Mouse (Mus musculus): ENCODE data around the gene Spag8. TPM values are rescaled to one million over a fixed set of nuclear protein-coding genes. Genes with fewer than 3 reads are reported as not detected.

The Spag8 gene
- polyA plus RNA-seq (2015; fragmentation: Nextera tagmentation; extraction: Ambion mirVana), result 4.1 and 4.3 TPM in 2 replicates

- no peaks in the 10 kb centered on the region; the same call in 1 of the 2 replicates for H3K9me3 ChIP-seq (replicated peaks)
- H3K36me3 ChIP-seq, result peaks cover 17% of the 10 kb centered on the region
- peak within 1 kb of the TSS; percentile 51 for H3K4me2 ChIP-seq
- 15% methylated on average over 24 of the region's 24 CpGs for WGBS
- ATAC-seq (ENCODE audit: low FRiP score), result no peak
- H3K9ac ChIP-seq (replicated peaks), result no peak within 1 kb of the TSS
- H3K4me1 ChIP-seq, result peaks cover 25% of the 10 kb centered on the region
- no peaks in the 10 kb centered on the region for H3K27me3 ChIP-seq (replicated peaks)
- peak within 1 kb of the TSS; percentile 31 for H3K4me3 ChIP-seq (replicated peaks)
- 0 out of 2 replicates have a peak within 1 kb of the TSS, but pooled peaks have one; percentile 23 for H3K27ac ChIP-seq (replicated peaks)
Measured at GRCm38 (mm10) chr4:43653161-43654015, at the start of gene Spag8. TSS of gene Spag8 (minus strand) at chr4:43653594.

GRCm38 (mm10) chr4:43700707-43701106 is 47.3 kb upstream of the Spag8 start, which contains the start of gene Olfr70:
TSS of gene Olfr70 (minus strand) at chr4:43700807.
- Histone ChIP-seq H3K4me1 (no peaks in the 10 kb centered on the region), H3K4me3 (replicated peaks) (no peak within 1 kb of the TSS), H3K27me3 (replicated peaks) (no peaks in the 10 kb centered on the region), H3K9me3 (replicated peaks) (no peaks in the 10 kb centered on the region), H3K9ac (replicated peaks) (no peak within 1 kb of the TSS), H3K27ac (replicated peaks) (no peak within 1 kb of the TSS), H3K36me3 (no peaks in the 10 kb centered on the region), H3K4me2 (no peak within 1 kb of the TSS)
- ATAC-seq (ENCODE audit: low FRiP score), result no peak
- WGBS, result 88% methylated on average over 6 of the region's 6 CpGs

- no peak overlapping the region for H3K4me2 ChIP-seq
- no peak overlapping the region for H3K27ac ChIP-seq (replicated peaks)
- H3K27me3 ChIP-seq (replicated peaks), result no peaks in the 10 kb centered on the region
- H3K9ac ChIP-seq (replicated peaks), result no peak overlapping the region
- no peak for ATAC-seq (ENCODE audit: low FRiP score)
- H3K36me3 ChIP-seq, result peaks cover under 1% of the 10 kb centered on the region; the same call in 1 of the 2 replicates
- no peak overlapping the region for H3K4me3 ChIP-seq (replicated peaks)
- no peaks in the 10 kb centered on the region for H3K9me3 ChIP-seq (replicated peaks)
- no peaks in the 10 kb centered on the region for H3K4me1 ChIP-seq
- WGBS, result 72% methylated on average over 13 of the region's 13 CpGs
Measured at GRCm38 (mm10) chr4:43696561-43696960, 43.2 kb upstream of the Spag8 start.

- ATAC-seq (ENCODE audit: low FRiP score), result no peak; the same call in 1 of the 2 replicates
- Histone ChIP-seq H3K9me3 (replicated peaks) (no peaks in the 10 kb centered on the region), H3K27me3 (replicated peaks) (no peaks in the 10 kb centered on the region), H3K4me2 (no peak overlapping the region), H3K9ac (replicated peaks) (no peak overlapping the region), H3K4me1 (no peaks in the 10 kb centered on the region), H3K4me3 (replicated peaks) (no peak overlapping the region), H3K36me3 (peaks cover 7% of the 10 kb centered on the region), H3K27ac (replicated peaks) (no peak overlapping the region)
- WGBS, result 33% methylated on average over 9 of the region's 9 CpGs
Measured at GRCm38 (mm10) chr4:43695249-43695671, 41.9 kb upstream of the Spag8 start.

DNA sequence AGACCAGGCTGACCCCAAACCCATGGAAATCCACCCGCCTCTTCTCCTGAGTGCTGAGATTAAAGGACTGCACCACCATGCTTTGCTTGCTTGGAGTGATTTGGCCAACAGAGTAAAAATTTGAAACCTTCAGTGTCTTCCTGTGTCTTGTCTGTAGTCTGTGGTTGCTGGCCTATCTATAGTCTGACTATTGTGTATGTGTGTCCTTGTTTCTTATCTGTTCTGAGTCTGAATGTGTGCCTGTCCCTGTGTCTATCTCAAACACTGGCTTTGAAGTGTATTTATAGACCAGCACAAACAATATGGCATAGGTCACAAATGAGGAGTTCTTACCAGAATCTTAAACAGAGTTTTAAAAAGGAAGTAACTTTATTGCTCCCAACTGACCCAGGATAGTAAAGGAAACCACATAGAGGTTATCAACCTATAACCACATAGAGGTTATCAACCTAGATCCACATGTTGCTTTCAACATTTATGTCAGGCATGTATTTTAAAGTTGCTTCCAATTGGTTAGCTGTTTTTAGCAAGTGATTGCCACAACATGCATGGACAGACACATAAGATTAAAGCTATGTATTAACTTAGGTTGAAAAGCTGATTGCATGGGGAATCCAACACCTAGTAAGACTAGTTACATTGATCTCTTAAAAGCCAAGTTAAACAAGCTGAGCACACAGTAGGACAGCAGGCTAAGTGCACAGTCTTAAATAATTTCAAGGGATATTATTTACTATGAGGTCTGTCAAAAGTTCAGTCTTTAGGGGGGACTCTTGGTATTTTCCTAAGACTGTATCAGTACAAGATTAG is 41.2 kb upstream of the Spag8 start:
- no peak overlapping the region for H3K4me2 ChIP-seq
- no peak for ATAC-seq (ENCODE audit: low FRiP score)
- no peaks in the 10 kb centered on the region for H3K27me3 ChIP-seq (replicated peaks)
- 94% methylated on average over 1 of the region's 1 CpGs for WGBS
- no peaks in the 10 kb centered on the region for H3K4me1 ChIP-seq
- no peak overlapping the region for H3K4me3 ChIP-seq (replicated peaks)
- H3K9me3 ChIP-seq (replicated peaks), result no peaks in the 10 kb centered on the region
- H3K27ac ChIP-seq (replicated peaks), result no peak overlapping the region
- H3K36me3 ChIP-seq, result peaks cover 13% of the 10 kb centered on the region
- H3K9ac ChIP-seq (replicated peaks), result no peak overlapping the region

- no peak overlapping the region for H3K9ac ChIP-seq (replicated peaks)
- no peak overlapping the region for H3K4me2 ChIP-seq
- no peak overlapping the region for H3K27ac ChIP-seq (replicated peaks)
- H3K9me3 ChIP-seq (replicated peaks), result no peaks in the 10 kb centered on the region
- WGBS, result 82% methylated on average over 5 of the region's 5 CpGs
- peaks cover 21% of the 10 kb centered on the region for H3K36me3 ChIP-seq
- no peaks in the 10 kb centered on the region for H3K27me3 ChIP-seq (replicated peaks)
- no peaks in the 10 kb centered on the region for H3K4me1 ChIP-seq
- no peak overlapping the region for H3K4me3 ChIP-seq (replicated peaks)
- no peak for ATAC-seq (ENCODE audit: low FRiP score)
Measured at GRCm38 (mm10) chr4:43693806-43694241, 40.4 kb upstream of the Spag8 start.

DNA sequence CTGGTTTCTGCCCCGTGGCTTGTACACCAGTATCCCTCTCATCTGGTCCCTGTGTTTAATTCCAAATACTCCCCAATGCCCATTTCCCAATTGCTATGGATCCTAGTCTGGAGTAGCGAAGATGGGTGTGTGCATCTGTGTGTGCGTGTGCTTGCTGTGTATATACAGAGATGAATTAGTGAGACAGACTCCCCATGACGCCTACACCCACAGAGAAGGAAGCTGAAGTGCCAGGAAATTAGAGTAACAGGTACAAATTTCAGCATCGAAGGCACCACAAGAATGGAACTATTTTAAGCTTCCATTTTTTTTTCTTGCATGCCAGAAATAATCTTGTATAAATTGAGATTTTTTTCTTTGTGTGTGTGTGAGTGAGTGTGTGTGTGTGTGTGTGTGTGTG is 37.6 kb upstream of the Spag8 start:
- Histone ChIP-seq H3K36me3 (peaks cover 39% of the 10 kb centered on the region), H3K27ac (replicated peaks) (no peak overlapping the region), H3K4me3 (replicated peaks) (no peak overlapping the region), H3K27me3 (replicated peaks) (no peaks in the 10 kb centered on the region), H3K4me1 (no peaks in the 10 kb centered on the region), H3K9ac (replicated peaks) (no peak overlapping the region), H3K9me3 (replicated peaks) (no peaks in the 10 kb centered on the region), H3K4me2 (no peak overlapping the region)
- 77% methylated on average over 5 of the region's 5 CpGs for WGBS
- no peak for ATAC-seq (ENCODE audit: low FRiP score)

- 92% methylated on average over 17 of the region's 17 CpGs for WGBS
- Histone ChIP-seq H3K27me3 (replicated peaks) (no peaks in the 10 kb centered on the region), H3K4me2 (no peak overlapping the region), H3K9me3 (replicated peaks) (no peaks in the 10 kb centered on the region), H3K4me3 (replicated peaks) (no peak overlapping the region), H3K4me1 (no peaks in the 10 kb centered on the region), H3K9ac (replicated peaks) (no peak overlapping the region), H3K36me3 (peaks cover 49% of the 10 kb centered on the region), H3K27ac (replicated peaks) (no peak overlapping the region)
- ATAC-seq (ENCODE audit: low FRiP score), result no peak
Measured at GRCm38 (mm10) chr4:43690021-43690420, 36.6 kb upstream of the Spag8 start.

GRCm38 (mm10) chr4:43679416-43680043 is 26.1 kb upstream of the Spag8 start:
- Histone ChIP-seq H3K4me2 (no peak overlapping the region), H3K9me3 (replicated peaks) (no peaks in the 10 kb centered on the region), H3K36me3 (peaks cover 97% of the 10 kb centered on the region), H3K27me3 (replicated peaks) (no peaks in the 10 kb centered on the region), H3K4me1 (no peaks in the 10 kb centered on the region), H3K27ac (replicated peaks) (no peak overlapping the region), H3K9ac (replicated peaks) (no peak overlapping the region), H3K4me3 (replicated peaks) (no peak overlapping the region)
- ATAC-seq (ENCODE audit: low FRiP score), result no peak
- 89% methylated on average over 7 of the region's 7 CpGs for WGBS

DNA sequence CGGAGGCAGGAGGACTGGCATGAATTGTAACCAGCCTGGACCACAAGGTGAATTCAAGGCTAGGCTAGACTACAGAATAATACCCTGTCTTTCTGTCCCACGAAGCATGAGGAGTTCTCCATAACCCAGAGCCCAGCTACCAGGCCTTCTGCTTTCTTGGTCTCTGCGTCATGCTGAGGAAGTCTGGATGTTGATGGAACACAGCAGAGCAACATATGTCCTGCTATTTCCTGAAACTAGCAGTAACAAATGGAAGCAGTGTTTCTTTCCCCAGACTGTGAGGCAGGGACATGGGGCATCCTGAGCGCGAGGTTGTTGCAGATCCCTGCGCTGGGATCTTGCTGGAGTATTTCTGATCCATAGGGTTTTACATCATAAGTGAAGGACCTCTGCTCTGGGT is 25.1 kb upstream of the Spag8 start:
- Histone ChIP-seq H3K27ac (replicated peaks) (no peak overlapping the region), H3K9ac (replicated peaks) (no peak overlapping the region), H3K4me2 (no peak overlapping the region), H3K4me1 (peaks cover 2% of the 10 kb centered on the region; the same call in 1 of the 2 replicates), H3K27me3 (replicated peaks) (no peaks in the 10 kb centered on the region), H3K4me3 (replicated peaks) (no peak overlapping the region), H3K36me3 (peaks cover 95% of the 10 kb centered on the region), H3K9me3 (replicated peaks) (no peaks in the 10 kb centered on the region)
- WGBS, result 88% methylated on average over 6 of the region's 6 CpGs
- no peak for ATAC-seq (ENCODE audit: low FRiP score)

GRCm38 (mm10) chr4:43675608-43676007 is 22.2 kb upstream of the Spag8 start:
- no peaks in the 10 kb centered on the region for H3K9me3 ChIP-seq (replicated peaks)
- H3K4me1 ChIP-seq, result peaks cover 29% of the 10 kb centered on the region
- H3K4me3 ChIP-seq (replicated peaks), result no peak overlapping the region
- no peak for ATAC-seq (ENCODE audit: low FRiP score)
- H3K36me3 ChIP-seq, result peaks cover 68% of the 10 kb centered on the region
- no peaks in the 10 kb centered on the region for H3K27me3 ChIP-seq (replicated peaks)
- H3K4me2 ChIP-seq, result no peak overlapping the region
- no peak overlapping the region for H3K9ac ChIP-seq (replicated peaks)
- 77% methylated on average over 4 of the region's 4 CpGs for WGBS
- H3K27ac ChIP-seq (replicated peaks), result no peak overlapping the region

Data from neural tube, embryonic 15.5 days (tissue).